Mouse (Mus musculus): Measurements from ENCODE around the gene 1810013L24Rik. TPM values are rescaled to one million over a fixed set of nuclear protein-coding genes. Genes with fewer than 3 reads are reported as not detected.
"Not testable (repeated sequence)": the region's sequence is repeated elsewhere in the genome, so short reads cannot be mapped to it uniquely, and the experiment has no call there.

Gene 1810013L24Rik
- total RNA-seq, 2 experiments from 2014 or later = 80.9 to 111 TPM

GRCm38 (mm10) chr16:8872019-8872418 is 42.1 kb downstream of the 1810013L24Rik start:
- peak; percentile 42 for DNase-seq

GRCm38 (mm10) chr16:8872486-8872885 is 42.6 kb downstream of the 1810013L24Rik start:
- DNase-seq = no peak
- no peak for TF ChIP-seq CTCF (IDR thresholded peaks at IDR 0.05)
- intact Hi-C loops (cut with DNase I) = loop anchor here (10.0 kb wide), 2 partner anchors 378 to 1542 kb away; partner anchors contain the start of gene Nubp1
- no peak overlapping the region for H3K27ac ChIP-seq
- no peak overlapping the region for H3K4me3 ChIP-seq

More at GRCm38 (mm10) chr16:8872019-8872418, 42.1 kb downstream of the 1810013L24Rik start:
- Histone ChIP-seq H3K4me3 (no peak overlapping the region), H3K27ac (no peak overlapping the region)
- peak; percentile 39 for TF ChIP-seq CTCF (IDR thresholded peaks at IDR 0.05)
- intact Hi-C loops (cut with DNase I) = loop anchor here (10.0 kb wide), 2 partner anchors 377 to 1543 kb away; partner anchors contain the start of gene Nubp1

GRCm38 (mm10) chr16:8880076-8880475 is 50.2 kb downstream of the 1810013L24Rik start:
- DNase-seq = no peak
- no peak for TF ChIP-seq CTCF (IDR thresholded peaks at IDR 0.05)
- intact Hi-C loops (cut with DNase I) = no loop called here
- no peak overlapping the region for H3K27ac ChIP-seq
- no peak overlapping the region for H3K4me3 ChIP-seq

GRCm38 (mm10) chr16:8883674-8884241 is 53.9 kb downstream of the 1810013L24Rik start:
- Histone ChIP-seq H3K4me3 (peak overlapping the region; percentile 60), H3K27ac (no peak overlapping the region)
- DNase-seq = peak; percentile 82
- intact Hi-C loops (cut with DNase I) = loop anchor here (2.0 kb wide), 1 partner anchor 1109 kb away; no protein-coding TSS in a partner anchor
- TF ChIP-seq CTCF (IDR thresholded peaks at IDR 0.05) = peak; percentile 95

GRCm38 (mm10) chr16:8894214-8894613 is 64.3 kb downstream of the 1810013L24Rik start:
- not testable (repeated sequence) for H3K4me3 ChIP-seq, DNase-seq, H3K27ac ChIP-seq
- intact Hi-C loops (cut with DNase I) = loop anchor here (1.0 kb wide), 1 partner anchor 21 kb away; no protein-coding TSS in a partner anchor

GRCm38 (mm10) chr16:8895301-8895700 is 65.4 kb downstream of the 1810013L24Rik start:
- intact Hi-C loops (cut with DNase I) = no loop called here
- Histone ChIP-seq H3K27ac (no peak overlapping the region), H3K4me3 (no peak overlapping the region)
- TF ChIP-seq CTCF (IDR thresholded peaks at IDR 0.05) = no peak
- no peak for DNase-seq

GRCm38 (mm10) chr16:8906115-8906514 is 76.2 kb downstream of the 1810013L24Rik start:
- H3K4me3 ChIP-seq; intact Hi-C loops (cut with DNase I); H3K27ac ChIP-seq; DNase-seq: not testable (repeated sequence)

Other genes with a start within 250 kb of the 1810013L24Rik start
- 10 to 100 TPM; 14.9 to 24.0 TPM for gene Pmm2, start 192.4 kb upstream of the 1810013L24Rik start, total RNA-seq (2021)
- gene Tmem186, start 192.4 kb upstream of the 1810013L24Rik start, total RNA-seq (2021) = 10 to 100 TPM; 12.4 to 12.9 TPM
- 1 to 10 TPM; 5.8 to 8.7 TPM for gene Carhsp1, start 157.9 kb upstream of the 1810013L24Rik start, total RNA-seq (2021)
- gene Gm5767, start 149.3 kb upstream of the 1810013L24Rik start, total RNA-seq (2021) = not detected
- 10 to 100 TPM; 61.8 to 69.1 TPM for gene Usp7, start 37.8 kb upstream of the 1810013L24Rik start, total RNA-seq (2021)

Data from gastrocnemius, adult 2 months (tissue).